Mouse (Mus musculus): ENCODE results near the gene Zfp668.

Gene Zfp668

DNA sequence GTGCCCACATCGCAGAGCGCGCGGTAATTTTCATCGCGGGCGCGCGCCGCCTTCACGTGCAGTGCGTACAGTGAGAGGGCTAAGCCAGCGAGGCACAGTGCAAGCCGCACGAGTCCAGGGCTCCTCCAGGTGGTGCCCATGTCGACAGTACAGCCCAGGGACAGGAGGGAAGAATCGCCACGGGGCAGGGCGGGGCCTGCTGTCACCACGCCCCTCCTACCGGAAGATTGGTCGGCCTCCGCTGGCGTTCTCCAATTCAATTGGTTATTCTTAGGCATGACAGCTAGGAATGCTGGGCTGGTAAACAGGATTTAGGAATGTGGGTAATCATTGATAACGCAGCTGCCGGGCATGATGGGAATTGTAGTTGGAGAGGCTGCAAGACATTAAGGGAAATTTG is 18.8 kb upstream of the Zfp668 start, which contains the start of the genes Gm21974 and Vkorc1:
Gene Gm21974 (minus strand): TSS at position 13 of the 400 bp plus-strand sequence.
Gene Vkorc1 (minus strand): TSS at position 176 of the 400 bp plus-strand sequence.
- DNase-seq (ENCODE audit: low spot score): peak; percentile 95

DNA sequence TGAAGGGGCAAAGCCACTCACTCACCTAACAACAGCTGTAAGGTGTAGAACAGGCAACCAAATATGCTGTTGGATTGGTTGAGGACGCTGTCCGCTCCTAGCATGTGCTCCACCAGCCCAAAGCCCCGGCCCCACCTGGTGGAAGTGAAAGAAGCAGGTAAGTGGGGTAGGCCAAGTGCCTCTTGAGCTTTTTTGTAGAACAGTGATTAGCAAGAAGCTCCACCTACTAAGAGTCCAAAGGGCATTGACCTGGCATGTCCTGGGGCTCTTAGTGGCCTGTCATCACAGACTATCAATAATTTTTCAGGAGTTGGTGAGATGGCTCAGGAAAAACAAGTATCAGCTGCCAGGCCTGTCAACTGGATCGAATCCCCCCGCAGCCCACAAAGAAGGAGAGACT is 17.9 kb upstream of the Zfp668 start:
- DNase-seq (ENCODE audit: low spot score): no peak

DNA sequence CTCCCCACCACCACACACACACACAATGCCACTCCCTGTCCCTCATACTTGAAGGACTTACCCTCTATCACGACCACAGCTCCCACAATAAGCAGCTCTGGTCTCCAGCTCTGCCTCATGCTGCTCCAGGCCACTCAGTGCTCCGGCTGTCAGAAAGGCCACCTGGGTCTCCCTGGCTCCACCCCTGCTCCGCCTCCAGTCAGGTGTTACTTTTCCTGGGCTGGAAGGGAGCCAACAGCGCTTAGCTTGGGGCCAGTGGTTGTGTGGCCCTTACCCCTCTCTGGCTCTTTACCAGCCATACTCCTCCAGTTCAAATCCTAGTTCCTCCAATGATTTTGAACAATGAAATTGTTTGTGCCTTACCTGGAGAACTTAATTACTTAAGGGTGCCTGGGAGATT is 14.2 kb upstream of the Zfp668 start, which contains the start of gene Prss53:
Gene Prss53 (minus strand): TSS at position 173 of the 400 bp plus-strand sequence.
- DNase-seq (ENCODE audit: low spot score): no peak

DNA sequence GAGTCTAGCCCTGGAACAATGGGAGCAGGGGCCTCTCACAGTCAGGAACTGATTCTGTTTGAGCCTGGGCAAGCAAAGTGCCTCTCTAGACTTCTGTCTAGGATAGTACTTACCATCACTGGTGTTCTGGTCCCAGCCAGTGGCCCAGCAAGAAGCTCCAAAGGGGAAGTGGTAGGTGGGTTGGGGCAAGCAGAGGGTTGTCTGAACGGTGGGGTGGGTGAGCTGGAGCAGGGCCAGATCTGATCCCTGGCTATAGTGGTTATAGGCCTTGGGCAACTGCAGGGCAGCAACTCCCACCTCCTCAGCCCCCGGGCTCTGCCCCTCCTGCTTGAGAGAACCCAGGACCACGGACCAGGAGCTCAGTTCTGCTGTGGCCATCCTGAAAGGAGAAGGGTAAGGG is 12.2 kb upstream of the Zfp668 start:
- DNase-seq (ENCODE audit: low spot score): no peak

DNA sequence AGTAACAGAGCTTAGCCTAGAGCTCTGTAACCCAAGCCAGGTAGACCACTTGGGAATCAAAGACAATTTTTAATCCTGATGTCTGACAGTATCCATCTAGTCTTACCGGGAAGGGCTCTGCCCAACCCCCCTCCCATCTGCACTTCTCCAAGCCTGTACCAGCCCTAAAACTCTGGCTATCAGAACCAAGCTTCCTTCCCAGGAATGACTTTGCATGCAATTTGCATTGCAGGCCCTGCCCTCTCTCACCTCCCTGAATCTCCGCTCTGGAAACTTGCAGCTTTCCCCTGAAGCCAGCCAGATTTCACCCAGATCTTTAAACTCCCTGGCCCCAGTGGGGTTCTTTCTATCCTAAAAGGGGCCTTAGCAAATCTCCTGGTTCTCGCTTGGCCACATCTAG is 11.2 kb upstream of the Zfp668 start:
- no peak for DNase-seq (ENCODE audit: low spot score)

DNA sequence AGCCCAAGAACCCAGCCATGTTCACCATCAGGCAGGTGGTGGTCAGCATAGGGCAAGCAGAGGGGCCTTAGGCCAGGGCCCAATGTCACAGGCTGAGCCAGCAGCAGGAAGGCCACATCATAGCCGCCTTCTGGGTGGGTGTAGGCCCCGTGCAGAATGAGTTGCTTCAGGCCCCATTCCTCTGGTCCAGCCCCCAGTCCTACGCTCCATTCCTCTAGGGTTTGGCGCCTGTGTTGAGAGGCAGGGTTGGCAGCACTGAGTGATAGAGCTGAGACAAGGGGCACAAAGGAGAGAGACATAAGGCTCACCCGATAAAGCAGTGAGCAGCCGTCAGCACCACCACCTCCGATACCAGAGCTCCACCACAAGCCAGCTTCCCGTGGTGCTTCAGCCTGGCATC is 10.6 kb upstream of the Zfp668 start:
- DNase-seq (ENCODE audit: low spot score): no peak

DNA sequence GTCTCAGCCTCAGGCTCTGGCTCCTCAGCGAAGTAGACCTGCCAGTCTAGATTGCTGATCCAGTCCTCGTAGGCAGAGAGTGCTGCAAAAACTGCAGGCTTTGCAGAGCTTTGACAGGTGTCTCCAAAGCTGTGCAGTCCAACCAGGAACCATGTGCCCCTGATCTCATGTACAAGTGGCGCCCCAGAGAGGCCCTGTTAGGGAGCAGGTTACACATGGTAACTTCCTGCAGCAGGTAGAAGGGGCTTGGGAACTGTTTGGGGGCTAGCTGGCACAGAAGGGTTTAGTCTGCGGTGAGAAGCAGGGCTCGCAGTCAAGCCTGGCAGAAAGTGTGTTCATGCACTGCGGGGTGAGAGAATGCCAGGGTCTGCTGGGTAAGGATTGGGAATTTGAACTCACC is 9.9 kb upstream of the Zfp668 start:
- DNase-seq (ENCODE audit: low spot score): no peak

DNA sequence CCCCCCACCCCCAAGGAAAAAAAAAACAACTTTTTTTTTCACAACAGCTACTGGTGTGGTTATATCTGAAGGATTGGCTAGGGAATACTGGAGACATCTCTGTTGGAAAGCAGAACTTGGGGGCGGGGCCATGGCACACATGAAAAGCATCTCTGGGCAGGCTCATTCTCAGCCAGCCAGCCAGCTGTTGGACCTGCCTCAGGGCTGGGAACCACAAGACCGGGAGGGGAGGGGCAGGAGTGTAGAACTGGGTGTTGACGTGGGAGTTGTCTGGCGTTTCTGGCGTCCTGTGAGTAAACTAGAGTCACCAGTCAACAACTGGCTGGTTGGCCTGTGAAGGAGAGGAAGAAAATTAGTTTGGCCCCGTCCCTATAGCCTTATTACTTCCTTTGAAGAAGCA is 9.3 kb upstream of the Zfp668 start:
- peak; percentile 54 for DNase-seq (ENCODE audit: low spot score)

DNA sequence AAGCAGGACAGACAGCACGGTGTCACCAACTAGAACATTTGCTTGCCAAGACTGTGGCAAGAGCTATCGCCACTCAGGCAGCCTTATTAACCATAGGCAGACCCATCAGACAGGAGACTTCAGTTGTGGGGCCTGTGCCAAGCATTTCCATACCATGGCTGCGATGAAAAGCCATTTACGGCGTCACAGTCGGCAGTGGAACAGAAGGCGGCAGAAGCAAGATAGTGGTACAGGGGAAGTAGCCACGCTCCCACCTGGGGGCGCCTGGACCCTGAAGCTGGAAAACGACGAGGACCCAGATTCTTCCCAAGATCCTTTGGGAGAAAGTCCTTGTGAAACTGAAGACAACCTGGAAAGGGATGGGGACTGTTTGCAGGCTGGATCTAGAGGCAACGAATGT is 3.8 kb upstream of the Zfp668 start:
- DNase-seq (ENCODE audit: low spot score): no peak

DNA sequence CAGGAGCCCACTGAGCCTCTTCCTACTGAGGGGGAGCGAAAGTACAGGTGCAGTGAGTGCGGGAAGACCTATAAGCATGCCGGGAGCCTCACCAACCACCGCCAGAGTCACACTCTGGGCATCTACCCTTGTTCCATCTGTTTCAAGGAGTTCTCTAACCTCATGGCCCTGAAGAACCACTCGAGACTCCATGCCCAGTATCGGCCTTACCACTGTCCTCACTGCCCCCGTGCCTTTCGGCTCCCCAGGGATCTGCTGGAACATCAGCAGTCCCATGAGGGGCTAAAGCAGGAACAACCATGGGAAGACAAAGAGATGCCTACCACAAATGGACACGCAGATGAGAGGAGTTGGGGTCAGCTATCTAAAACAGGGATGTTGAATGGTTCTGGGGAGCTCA is 2.7 kb upstream of the Zfp668 start:
- no peak for DNase-seq (ENCODE audit: low spot score)

DNA sequence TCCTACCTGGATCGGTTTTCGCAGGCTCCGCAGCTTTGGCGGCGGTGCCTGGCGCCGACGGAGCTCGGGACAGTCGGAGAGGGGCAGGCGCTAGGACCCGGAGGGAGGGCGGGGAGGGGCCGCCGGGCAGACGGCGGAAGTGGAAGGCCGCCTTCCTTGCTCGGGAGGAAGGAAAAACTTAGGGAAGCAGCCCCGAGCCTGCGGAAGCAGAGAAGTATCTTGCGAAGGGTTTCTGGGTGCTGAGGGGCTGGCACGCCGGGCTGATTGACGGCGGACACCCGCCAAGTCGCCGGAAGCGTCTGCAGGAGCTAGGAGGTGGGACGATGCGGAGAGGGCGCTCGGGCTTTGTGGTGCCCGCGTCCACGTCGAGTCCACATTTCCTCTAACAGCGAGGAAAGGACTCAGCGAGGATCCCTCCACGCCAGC is 574 bp downstream of the Zfp668 start, which contains the start of gene Zfp646:
Gene Zfp646 (plus strand): TSS at position 181 of the 426 bp plus-strand sequence.
- peak; percentile 77 for DNase-seq (ENCODE audit: low spot score)

DNA sequence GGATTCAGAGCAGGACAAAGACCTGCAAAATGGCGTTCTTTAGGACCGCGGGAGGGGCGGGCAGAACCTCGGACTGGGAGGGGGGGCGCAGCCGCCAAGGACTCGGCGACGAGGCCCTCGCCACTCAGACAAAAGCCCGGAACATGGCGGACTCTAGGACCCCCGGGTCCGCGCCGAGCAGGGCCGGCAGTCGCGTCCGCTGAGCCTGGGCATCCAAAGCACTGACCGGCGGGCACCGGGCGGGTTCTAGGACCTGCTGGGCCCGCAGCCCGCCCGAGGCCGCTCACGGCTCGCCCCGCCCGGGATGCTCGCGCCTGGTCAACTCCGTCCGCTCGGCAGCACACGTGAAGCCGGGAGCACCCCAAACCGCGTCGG is 1.0 kb downstream of the Zfp668 start:
- peak; percentile 93 for DNase-seq (ENCODE audit: low spot score)

DNA sequence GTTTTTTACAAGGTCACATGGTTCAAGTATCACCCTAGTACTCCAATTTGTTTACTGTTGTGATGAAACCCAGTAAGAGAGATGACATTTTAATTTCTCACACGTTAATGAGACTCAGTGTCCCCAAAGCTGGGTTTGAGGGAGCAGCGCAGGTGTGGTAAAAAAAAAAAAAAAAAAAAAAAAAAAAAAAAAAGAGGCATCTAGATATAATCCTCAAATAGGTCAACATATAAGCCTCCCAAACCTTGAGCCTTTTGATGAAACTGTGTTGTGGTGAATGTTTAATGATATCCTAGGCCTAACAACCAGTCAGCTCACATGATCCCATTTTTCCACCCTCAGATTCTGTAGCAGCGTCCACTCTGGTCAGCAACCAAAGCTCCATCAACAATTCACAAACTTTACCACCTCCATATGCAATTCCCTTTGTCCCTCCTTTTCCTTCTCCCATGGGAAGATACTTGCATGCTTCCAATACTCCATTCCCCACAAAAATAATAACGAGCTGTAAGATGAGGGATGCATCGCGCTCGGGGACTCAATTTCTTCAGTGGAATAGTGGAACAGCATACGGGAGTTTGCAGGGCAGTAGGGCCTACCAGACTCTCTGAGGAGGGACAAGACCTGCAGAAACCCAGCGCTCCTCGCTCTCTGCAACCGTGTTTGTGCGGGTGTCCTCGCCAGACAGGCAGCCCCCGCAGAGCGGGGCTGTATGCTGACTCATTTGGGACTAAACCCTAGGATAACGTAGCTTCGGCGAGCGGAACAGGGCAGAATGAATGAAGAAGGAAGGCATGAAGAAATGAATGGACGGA is 1.6 kb downstream of the Zfp668 start:
- no peak for DNase-seq (ENCODE audit: low spot score)

DNA sequence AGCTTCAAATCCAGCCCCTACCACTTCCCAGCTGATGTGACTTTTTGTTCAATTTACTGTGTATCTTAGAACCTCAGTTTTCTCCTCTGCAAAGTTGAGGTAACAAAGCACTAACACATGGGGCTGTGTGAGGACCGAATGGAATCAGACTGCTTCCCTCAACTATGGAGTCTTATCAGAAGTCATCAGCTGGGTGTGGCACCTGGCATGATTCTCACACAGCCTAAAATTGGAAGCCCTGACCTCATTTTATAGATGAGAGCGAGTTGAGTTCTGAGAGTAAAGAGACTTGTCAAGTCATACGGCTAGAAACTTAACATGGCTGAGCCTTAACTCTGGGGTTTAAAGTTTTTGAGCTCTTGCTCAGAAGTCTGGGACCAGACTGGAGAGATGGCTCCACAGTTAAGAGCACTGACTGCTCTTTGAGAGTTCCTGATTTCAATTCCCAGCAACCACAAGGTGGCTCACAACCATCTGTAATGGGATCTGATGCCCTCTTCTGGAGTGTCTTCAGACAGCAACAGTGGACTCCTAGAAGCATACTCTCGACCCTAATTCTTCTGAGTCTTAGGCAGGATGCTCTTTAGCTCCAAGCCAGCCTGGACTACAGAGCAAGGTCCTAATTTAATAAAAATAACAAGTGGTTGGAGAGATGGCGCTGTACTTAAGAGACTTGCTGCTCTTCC is 6.3 kb downstream of the Zfp668 start:
- no peak for DNase-seq (ENCODE audit: low spot score)

DNA sequence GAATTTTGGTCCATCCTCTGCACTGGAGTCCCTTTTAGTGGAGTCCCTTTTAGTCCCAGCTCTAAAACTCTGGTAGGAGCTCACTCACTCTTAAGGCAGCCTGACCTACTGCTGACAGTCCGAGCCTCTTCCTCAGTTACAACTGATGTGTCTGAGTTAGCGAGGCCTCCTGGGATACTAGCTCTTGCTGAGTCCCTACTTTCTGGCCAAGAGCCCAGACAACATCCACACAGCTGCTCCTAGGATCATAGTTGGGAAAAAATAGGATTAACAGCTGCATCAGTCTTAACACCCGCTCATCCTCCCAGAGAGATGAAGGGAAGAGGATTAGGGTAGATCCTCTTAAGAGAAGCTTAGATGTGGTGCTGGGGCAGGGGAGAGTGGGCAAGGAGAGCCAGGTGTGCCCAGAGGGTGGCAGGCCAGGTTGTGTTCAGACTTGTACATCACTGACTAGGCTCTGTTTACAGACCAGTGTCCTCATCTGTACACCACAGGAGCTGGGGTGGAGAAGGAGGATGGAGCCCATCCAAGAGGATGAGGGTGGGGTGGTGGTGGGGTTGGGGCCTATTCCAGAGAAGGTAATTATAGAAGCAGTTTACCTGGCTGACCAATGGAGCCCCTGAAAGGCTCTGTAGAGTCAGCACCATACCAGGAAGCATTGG is 7.3 kb downstream of the Zfp668 start:
- no peak for DNase-seq (ENCODE audit: low spot score)

DNA sequence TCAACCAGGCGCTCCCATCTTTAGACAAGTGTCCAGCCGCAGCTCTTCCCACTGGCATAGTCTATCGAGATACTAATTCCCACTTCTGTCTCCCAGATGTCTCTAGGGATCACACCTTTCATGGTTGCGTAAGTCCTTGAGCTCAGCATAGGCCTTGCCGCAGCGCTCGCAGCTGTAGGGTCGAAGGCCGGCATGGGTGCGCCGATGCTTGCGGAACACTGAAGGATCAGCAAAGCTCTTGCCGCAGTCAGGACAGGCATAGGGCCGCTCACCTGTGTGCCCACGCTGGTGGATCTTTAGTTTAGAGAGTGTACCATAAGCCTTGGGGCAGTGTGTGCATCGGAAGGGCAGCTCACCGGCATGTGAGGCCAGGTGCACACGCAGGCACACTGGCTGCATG is 9.0 kb downstream of the Zfp668 start:
- no peak for DNase-seq (ENCODE audit: low spot score)

DNA sequence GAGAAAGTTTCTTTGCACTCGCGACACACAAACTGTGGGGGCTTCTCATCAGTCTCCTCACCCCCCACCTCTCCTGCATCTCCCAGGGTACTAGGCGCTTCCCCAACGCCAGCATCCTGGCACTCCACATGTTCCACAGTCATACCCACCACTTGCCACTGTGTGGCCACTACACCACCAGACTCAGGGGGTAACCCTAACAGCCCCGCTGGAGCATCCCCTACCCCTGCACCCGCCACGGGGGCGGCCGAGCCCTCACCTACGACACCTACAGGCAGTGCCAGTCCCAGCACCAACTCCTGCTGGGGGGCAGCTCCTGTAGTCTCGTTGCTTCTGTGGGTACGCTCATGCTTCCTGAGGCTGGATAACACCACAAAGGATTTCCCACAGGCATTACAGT is 10.2 kb downstream of the Zfp668 start:
- no peak for DNase-seq (ENCODE audit: low spot score)

DNA sequence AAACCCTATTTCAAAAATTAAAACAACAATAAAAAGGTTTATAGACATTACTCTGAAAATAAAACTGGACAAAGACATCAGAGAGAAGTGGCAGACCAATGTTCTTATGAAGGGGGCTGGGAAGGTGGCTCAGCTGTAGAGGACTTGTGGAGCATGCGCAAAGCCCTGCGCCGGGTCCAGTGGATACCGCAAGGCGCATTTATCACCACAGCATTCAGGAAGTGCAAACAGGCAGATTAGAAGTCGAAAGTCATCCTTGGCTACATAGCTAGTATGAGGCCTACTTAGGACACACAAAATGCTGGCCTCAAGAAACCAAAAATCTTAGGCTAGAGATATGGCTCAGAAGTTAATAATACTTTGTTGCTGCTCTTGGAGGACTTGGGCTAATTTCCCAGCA is 18.4 kb downstream of the Zfp668 start:
- DNase-seq (ENCODE audit: low spot score): no peak

DNA sequence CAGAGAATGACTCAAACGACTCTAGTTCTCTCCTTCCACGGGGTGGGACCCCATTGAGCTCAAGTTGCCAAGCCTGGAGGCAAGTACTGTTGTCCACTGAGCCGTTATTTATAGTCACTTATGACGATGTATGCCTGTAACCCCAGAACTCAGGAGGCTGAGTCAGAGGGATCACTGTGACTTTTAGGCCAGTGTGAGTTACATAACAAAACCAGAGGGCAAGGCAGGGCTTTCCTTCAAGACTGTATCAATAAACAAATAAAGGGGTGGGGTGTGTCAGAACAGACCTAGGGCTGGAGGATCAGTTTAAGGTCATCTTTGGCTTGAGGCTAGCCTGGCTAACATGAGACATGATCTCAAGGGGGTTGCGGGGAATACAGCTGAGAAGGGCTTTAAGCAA is 25.7 kb downstream of the Zfp668 start:
- no peak for DNase-seq (ENCODE audit: low spot score)

DNA sequence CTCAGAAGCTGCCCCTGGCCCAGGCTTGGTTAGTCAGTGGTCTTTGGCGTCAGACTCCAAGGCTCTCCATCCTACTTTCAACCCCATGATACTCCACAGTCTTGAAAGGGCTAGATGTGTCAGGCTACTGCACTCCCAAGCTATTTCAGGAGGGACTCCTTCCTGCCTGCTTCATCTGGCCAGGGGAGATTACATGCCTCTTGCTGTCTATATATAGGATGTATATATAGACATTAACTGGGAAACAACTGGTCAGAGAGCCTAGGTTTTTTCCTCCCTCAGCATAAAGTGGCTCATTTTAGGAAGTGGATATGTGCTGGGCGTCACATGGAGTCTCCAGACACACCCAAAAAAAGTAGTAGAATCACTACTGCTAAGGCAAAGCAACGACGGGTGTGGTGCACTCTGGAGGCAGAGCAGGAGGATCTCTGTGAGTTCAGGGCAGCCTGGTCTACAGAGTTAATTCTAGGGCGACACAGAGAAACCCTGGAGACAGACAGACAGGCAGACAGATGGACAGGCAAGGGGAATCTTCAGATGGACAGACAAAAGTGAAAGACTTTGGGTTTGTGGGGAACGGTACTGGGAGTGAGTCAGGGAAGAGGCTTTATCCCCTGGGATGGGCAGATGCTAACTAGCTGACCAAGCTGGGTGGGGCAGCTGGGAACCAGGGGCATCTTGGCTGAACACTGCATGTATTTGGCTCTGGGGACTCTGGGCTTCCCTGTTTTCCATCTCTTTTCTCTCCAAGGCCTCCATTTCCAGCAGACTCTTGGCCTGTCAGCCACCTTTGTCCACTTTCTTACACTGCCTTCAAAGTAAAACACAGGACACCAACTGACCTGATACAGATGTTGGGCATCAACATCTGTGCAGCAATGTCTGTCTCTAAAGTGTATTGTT is 26.4 kb downstream of the Zfp668 start:
- no peak for DNase-seq (ENCODE audit: low spot score)

DNA sequence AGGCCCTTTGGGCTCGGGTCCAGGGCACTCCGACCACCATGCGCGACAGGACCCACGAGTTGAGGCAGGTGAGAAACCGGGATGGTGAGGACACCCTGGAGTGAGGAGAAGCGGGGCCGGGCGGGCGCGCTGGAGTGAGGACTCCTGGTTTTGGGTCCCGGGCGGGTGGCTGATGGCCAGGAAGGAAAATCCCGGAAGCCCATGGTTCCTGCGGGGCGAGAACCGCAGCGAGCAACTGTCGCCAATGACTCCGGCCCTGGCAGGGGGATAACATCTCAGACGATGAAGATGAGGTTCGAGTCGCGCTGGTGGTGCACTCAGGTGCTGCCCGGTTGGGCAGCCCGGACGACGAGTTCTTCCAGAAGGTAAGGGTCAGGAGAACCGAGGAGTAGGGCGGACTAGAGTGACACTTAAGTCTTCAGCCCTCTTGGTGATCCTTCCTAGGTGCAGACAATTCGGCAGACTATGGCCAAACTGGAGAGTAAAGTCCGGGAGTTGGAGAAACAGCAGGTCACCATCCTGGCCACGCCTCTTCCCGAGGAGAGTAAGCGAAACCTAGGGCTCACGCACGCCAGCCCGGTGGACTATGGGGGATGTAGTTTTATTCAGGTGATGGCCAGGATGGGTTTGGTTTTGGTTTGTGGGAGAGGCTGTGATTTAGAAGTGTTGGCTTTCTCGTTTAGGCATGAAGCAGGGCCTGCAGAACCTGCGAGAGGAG is 34.5 kb downstream of the Zfp668 start:
- peak; percentile 75 for DNase-seq (ENCODE audit: low spot score)

Measured in ovary, postnatal 36 days (tissue).